Mouse (Mus musculus) natural killer cell, adult 2 months (primary cell): ENCODE results near the gene Anp32a.

Source experiments
- DNase-seq, 2 experiments: peaks; one replicate each; pipeline ENCODE4 v3.0.0; 2022; ENCODE audit warnings: low spot score in 2 of 2

Anp32a gene

GRCm38 (mm10) chr9:62346388-62346679 lies 5.2 kb downstream of the Anp32a start:
- DNase-seq, result no peak

DNA sequence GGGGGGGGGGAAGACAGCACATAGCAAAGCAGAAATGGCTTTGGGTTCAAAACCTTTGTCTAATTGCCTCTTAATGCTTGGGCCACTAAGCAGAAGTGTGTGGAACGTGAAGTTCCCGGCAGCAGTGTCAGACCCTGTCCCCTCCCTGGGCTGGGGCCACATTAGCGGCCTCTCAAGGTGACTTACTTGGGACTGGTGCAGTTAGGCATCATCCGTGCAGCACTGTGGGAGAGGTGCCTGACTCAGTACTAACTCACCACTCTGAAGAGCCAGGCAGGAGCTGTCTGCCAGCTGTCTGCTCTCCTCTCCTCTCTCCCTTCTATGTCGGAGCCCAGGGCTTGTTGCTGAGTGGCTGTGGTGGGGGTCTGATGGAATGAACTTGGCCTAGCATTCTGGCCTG lies 6.1 kb downstream of the Anp32a start:
- DNase-seq, result no peak

GRCm38 (mm10) chr9:62348050-62348449 lies 7.0 kb downstream of the Anp32a start:
- no peak for DNase-seq

DNA sequence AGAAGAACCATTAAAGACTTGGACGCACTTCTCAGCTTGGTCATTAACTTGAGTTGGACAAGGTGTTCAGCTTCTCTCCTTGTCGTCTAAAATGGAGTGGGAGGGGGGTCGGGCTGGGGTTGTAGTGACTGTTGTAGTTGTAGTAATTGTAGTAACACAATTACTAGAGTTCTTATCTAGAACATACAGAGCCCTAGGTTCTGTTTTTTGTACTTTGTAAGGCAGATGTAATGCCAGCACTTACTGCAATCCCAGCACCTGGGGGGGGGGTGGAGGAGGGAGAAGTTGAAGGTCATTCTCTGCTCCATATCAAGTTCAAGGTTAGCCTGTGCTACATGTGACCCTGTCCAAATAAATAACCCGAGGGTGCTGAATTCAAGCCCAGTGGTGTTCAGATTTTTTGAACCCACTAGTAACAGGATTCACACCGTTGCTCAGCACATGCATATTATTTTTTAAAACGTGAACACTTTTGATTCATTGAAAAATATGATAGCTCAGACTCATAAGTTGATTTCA lies 7.4 kb downstream of the Anp32a start:
- no peak for DNase-seq

DNA sequence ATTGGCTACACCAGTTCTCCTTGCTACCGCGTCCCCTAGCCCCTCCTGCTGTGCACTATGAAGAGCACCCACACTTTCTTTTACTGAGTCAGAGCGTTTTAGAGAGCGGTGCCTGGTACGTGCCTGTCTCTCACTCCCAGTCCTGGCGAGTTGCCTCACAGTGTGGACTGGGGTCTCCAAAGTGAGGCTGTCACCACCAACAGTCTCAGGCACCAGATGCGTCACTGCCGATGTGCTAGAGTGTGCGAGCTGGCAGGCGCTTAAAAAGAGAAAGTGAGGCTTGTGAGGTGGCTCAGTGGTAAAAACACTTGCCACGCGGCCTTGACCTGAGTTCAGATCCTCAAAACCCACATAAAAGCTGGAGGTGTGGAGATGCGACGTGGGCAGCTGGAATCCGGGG lies 8.2 kb downstream of the Anp32a start:
- peak; percentile 65 to 72 for DNase-seq

GRCm38 (mm10) chr9:62350721-62351120 lies 9.6 kb downstream of the Anp32a start:
- no peak for DNase-seq

- no peak for DNase-seq
Observed at GRCm38 (mm10) chr9:62351200-62351599, 10.1 kb downstream of the Anp32a start.

GRCm38 (mm10) chr9:62353784-62354183 lies 12.7 kb downstream of the Anp32a start:
- peak; percentile 74 to 84 for DNase-seq

- DNase-seq, result no peak
Observed at GRCm38 (mm10) chr9:62354838-62355719, 14.0 kb downstream of the Anp32a start.

GRCm38 (mm10) chr9:62355763-62356162 lies 14.7 kb downstream of the Anp32a start:
- DNase-seq, result no peak

DNA sequence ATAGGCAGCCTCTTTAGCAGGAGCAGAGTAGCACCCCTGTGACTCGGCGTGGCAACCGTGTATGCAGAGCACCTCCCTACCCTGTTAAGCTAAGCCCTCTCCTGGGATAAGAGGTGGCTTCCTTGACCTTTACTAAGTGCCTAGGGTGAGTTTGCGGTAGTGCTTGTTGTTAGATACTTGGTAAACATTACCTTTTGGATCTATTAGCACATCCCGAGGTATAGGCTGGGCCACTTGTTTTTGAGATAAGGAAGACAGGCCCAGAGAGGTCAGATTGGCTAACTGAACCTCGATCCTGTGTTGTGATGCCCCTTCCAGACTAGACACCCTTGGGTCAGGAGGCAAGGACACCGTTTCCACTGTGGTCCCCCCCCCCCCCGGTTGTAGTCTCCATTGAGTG lies 16.5 kb downstream of the Anp32a start:
- no peak for DNase-seq

- DNase-seq, result no peak
Observed at GRCm38 (mm10) chr9:62358851-62359250, 17.8 kb downstream of the Anp32a start.

GRCm38 (mm10) chr9:62360889-62361288 lies 19.8 kb downstream of the Anp32a start:
- no peak for DNase-seq

DNA sequence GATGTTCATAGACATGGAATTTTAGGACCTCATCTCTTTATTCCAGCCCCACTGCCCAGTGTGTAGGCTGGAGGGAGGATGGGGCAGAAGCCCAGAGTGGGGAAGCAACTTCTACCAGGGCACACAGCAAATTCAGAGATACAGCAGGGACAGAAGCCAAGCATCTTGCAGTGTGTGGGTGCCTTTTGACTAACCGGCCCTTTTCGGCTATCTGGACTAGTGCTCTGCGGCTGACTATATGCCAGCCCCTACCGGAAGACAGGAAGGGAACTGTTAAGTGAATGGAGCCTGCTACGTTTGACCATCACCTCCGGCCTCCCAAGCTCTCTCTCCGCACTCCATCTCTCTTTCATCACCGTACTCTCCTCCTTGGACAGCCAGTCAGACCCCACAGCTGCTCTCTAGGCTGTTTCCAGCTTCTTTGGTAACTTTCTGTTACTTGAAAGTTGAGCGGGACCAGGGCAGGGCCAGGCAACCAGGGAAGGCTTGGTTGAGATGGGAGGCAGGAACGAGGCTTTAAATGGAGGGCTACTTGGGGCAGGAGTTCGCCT lies 21.8 kb downstream of the Anp32a start:
- DNase-seq, result peak in 1 of 2 experiments; percentile 19

DNA sequence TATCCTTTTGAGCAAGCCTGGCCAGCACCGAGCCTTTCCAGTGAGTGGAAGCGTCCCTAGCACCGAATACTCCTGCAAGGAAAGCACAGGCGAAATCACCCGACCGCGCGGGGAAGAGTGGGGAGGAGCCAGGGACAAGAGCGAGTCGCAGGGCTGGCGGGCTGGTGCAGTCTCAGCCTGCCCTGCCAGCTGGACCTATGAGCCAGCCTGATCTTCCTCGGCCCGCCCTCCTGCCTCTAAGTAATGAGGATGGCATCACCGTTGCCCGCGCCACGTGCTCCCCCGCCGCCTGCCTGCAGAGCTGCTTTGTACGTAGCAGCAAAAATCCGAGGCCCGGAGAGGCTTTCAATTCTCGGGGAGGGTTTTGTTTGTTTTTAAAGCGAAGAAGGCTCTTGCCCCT lies 22.5 kb downstream of the Anp32a start:
- DNase-seq, result peak; percentile 79 to 83

GRCm38 (mm10) chr9:62364216-62364615 lies 23.1 kb downstream of the Anp32a start:
- no peak for DNase-seq

DNA sequence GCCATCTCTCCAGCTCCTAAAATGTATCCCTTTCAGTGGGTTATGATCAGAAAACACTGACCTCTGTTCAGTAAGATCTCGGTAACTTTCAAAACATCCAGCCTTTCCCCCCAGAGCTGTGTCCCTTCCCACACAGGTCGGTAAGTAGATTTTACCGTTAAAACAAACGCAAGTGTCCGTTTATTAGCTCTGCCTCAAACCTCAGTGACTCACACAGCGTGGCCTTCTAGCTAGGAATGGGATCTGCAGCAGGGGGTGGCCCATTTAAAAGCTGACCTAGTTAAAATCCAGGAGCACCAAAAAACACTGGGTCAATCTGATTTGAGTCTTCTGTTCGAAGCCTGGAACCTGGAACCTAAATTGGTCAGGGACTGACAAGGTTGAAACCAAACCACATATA lies 23.7 kb downstream of the Anp32a start:
- no peak for DNase-seq

DNA sequence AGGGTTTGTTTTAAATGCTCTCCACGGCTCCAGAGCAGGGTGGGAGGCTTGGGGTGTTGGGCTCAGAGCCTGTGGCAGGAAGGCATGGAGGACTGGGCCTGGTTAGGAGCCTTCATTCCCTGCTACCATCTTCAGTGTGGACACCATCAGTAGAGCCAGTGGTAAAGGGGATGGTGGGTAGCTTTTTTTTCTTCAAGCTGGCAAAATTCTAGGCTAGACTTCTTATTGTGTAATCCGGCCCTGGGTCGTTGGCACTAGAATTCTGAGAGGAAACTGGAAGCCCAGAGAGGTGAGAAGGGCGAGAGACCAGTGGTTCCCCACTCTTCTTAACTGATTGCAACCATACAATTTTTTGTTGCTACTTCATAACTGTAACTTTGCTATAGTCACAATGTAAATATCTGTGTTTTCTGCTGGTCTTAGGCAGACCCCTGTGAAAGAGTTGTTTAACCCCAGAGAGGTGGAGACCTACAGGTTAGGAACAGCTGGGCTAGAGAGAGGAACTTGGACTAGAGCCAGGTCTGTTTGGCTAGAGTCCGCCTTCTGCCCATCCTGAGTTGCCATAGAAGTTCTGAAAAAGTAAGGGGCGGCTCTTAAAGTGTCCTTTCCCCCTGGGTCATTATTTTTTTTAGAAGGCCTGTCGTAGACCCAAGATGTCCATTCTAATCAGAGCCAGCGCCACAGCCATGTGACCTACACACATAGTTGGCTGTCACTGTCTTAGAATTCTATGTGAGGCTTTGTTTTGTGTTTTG lies 24.4 kb downstream of the Anp32a start:
- no peak for DNase-seq

DNA sequence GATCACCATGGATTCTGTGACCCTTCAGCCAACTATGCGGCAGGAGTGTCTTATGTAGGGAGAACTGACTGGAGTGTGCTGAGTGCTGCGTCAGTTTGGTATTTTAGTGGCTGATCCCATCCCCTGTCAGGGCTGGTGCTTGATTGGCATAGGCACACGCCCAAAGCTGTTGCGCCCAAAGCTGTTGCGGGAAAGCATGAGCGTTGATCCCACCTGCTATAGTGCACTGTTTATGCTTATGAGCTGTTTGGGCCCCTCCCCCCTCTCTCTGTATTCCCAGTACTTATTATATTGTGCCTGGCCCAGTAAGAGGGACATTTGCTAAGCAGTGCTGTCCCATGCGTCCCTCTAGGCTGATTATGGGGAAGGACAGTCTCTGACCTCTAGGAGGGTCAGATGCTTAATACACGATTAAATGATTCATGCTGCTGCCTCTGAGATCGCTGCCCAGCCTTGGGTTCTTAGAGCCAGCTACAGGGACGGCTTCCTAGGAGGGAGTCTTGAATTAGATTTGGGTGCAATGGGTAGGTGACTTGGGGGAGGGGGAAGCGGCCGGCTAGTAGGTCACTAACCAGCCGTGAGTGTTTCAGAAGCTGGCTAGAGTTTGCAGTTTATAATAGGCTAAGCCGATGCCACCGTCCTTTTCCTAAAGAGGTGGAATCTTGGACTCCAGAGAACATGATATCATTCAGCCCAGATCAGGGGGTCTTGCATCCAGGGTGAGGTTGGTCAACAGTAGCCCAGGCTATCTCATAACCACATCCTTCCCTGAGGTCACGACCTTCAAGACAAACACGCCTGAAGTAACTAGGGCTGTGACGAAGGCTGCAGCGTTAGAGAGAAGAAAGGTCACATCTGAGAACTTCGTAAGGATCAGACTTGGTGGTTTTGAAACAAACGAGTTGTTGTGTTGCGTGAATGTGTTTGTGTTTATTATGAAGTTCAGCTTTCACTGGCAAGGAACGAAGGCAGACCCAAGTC lies 25.7 kb downstream of the Anp32a start:
- peak; percentile 23 to 38 for DNase-seq

- DNase-seq, result no peak
Observed at GRCm38 (mm10) chr9:62367510-62368071, 26.5 kb downstream of the Anp32a start.

DNA sequence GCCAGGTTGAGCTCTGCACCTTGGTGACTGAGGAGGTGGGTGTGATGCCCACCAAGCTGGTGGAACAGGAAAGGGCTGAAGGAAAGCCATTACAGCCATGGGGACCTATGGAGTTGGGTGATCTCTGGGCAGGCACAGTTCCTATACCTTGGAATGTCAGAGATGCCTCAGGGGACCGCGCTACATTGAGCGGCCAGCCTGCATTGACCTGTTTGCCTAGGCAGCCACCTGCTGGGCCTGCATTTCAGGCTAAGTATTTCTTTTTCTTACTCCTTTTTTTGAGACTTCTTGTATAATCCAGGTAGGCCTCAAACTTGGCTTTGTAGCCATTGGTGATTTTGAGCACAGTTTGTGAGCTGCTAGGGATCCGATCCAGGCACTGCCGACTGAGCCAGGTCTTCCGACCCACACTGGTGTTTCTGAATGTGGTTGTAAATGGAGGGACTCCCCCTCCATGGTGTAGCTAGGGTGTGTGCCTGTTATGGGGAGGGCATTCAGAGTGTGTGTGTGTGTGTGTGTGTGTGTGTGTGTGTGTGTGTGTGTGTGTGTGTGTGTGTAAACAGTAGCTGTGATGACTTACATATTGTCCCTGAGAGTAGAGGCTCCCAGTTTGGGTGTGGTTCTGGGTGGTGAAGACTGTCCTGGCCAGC lies 27.3 kb downstream of the Anp32a start:
- no peak for DNase-seq
